Mouse (Mus musculus) testis, adult 2 months (tissue): ENCODE results near the gene Pax1.

ENCODE experiments used
- CTCF ChIP-seq: fragments of 200-500 bp; IDR thresholded peaks from 2 replicates; pipeline ENCODE4 v1.5.1; 2012; ENCODE audit warnings: low read depth, mild to moderate bottlenecking, inconsistent platforms, low read length, moderate library complexity; ENCODE audit not compliant: control insufficient read depth, insufficient read depth, insufficient replicate concordance
- POLR2A ChIP-seq: fragments of 200-500 bp; IDR thresholded peaks from 2 replicates; pipeline ENCODE4 v1.6.1; 2012; ENCODE audit warnings: low read depth, mild to moderate bottlenecking, inconsistent platforms, low read length, moderate library complexity; ENCODE audit not compliant: control insufficient read depth

GRCm38 (mm10) chr2:147360856-147361255 is 869 bp upstream of the Pax1 start:
- no peak for TF ChIP-seq POLR2A
- no peak for TF ChIP-seq CTCF
